In the genomic region with DNA sequence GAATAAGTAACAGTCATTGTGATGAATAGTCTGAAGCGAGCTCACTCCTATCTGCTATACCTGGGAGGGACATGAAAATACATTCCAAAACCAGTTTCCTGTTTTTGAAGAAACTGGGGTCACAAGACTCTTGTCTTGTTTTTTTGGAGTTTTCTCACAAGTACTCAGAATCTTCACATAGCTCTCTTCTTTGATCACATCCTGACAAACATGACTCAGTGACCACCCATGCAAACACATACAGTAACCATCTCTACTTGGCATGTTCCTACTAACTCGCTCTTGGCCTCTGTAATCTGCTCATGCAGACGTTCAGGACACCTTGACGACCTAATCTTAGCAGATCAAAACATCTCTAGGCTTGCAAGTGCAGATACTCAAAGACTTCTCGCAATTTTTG, we compare ENCODE assay signal across 20 mouse cellular contexts. TPM values are rescaled to one million over a fixed set of nuclear protein-coding genes. Genes with fewer than 3 reads are reported as not detected.
DNase-seq lines count a peak whose midpoint lies in the region; ATAC-seq and TF ChIP-seq lines count a peak whose summit lies in the region.
"Had no signal": no experiment of that assay in that cellular context is flagged by ENCODE, and none has a peak within 500 bp of the region (broad histone marks: within the 10 kb centered on the region; RNA-seq: fewer than 3 reads in every experiment).

No protein-coding gene starts in this region.

- no peak overlapping the region for H3K4me2 ChIP-seq in stomach, postnatal 0 days (replicated peaks; ENCODE audit: low read depth)
- H3K4me2 ChIP-seq: heart, embryonic 11.5 days; hindbrain, embryonic 15.5 days; liver, embryonic 15.5 days; midbrain, embryonic 12.5 days had no signal

- no peak overlapping the region for H3K9ac ChIP-seq in stomach, postnatal 0 days (ENCODE audit: low read length)
- H3K9ac ChIP-seq: hindbrain, embryonic 15.5 days; liver, embryonic 15.5 days; midbrain, embryonic 12.5 days had no signal

- no peak for TF ChIP-seq POLR2A in spleen, adult 2 months (IDR thresholded peaks at IDR 0.05; ENCODE audit: low read depth, low read length)

- peak overlapping the region; percentile 49; the same call in 1 of the 2 replicates for H3K27ac ChIP-seq in spleen, adult 2 months (ENCODE audit: insufficient read depth, low read length)
- no peak overlapping the region for H3K27ac ChIP-seq in stomach, postnatal 0 days (replicated peaks)
- H3K27ac ChIP-seq: embryonic facial prominence, embryonic 10.5 days; hindbrain, embryonic 15.5 days; layer of hippocampus, adult 2 months; liver, embryonic 15.5 days; midbrain, embryonic 12.5 days had no signal

- peak in 1 of 2 experiments; percentile 54 for DNase-seq in spleen, adult 2 months (ENCODE audit: low read depth in 1 of 2, low spot score in 2 of 2)
- no peak for DNase-seq in spleen, postnatal 4 days (ENCODE audit: low spot score in 2 of 2)
- peak; percentile 60 for DNase-seq in CD8-positive naive resting alpha-beta T cell, adult 2 months (ENCODE audit: low read depth in 2 of 2, low spot score in 2 of 2)
- DNase-seq in fibroblast of lung, adult 2 months (ENCODE audit: low read depth), result peak; percentile 63
- peak; percentile 42 for DNase-seq in splenic B cell, adult 2 months (ENCODE audit: low read depth, low spot score)
- no peak for DNase-seq in adrenal gland, postnatal 10 days
- DNase-seq in stomach, postnatal 0 days (ENCODE audit: low spot score), result no peak
- DNase-seq: adrenal gland, adult 8-10 months; cerebellum, postnatal 10 days; gastrocnemius, postnatal 25 days; lung, postnatal 10 days; right cerebral cortex, postnatal 25 days; thymus, adult 18-20 months had no signal

- H3K4me3 ChIP-seq in spleen, adult 2 months (ENCODE audit: extremely low read depth, insufficient read depth, insufficient read length), result no peak overlapping the region
- no peak overlapping the region for H3K4me3 ChIP-seq in stomach, postnatal 0 days (ENCODE audit: low read depth, low read length)
- H3K4me3 ChIP-seq: embryonic facial prominence, embryonic 10.5 days; hindbrain, embryonic 15.5 days; layer of hippocampus, adult 2 months; liver, embryonic 15.5 days; midbrain, embryonic 12.5 days had no signal

- TF ChIP-seq EP300 in stomach, postnatal 0 days (optimal IDR thresholded peaks at IDR 0.05), result no peak

- H3K36me3 ChIP-seq in spleen, adult 2 months (ENCODE audit: control insufficient read depth, insufficient read depth, low read length), result 0 out of 2 replicates have a peak, but pooled peaks cover 1% of the 10 kb centered on the region
- H3K36me3 ChIP-seq in splenic B cell, adult 2 months (ENCODE audit: control insufficient read depth, insufficient read depth, low read length, poor library complexity, severe bottlenecking), result 0 out of 2 replicates have a peak, but pooled peaks cover 2% of the 10 kb centered on the region
- no peaks in the 10 kb centered on the region for H3K36me3 ChIP-seq in stomach, postnatal 0 days (ENCODE audit: control insufficient read depth, insufficient read depth, low read length)
- H3K36me3 ChIP-seq: embryonic facial prominence, embryonic 10.5 days; hindbrain, embryonic 15.5 days; liver, embryonic 15.5 days; midbrain, embryonic 12.5 days had no signal

- no peaks in the 10 kb centered on the region for H3K9me3 ChIP-seq in stomach, postnatal 0 days (ENCODE audit: control insufficient read depth, low read length)
- H3K9me3 ChIP-seq: embryonic facial prominence, embryonic 10.5 days; hindbrain, embryonic 15.5 days; liver, embryonic 15.5 days; midbrain, embryonic 12.5 days had no signal

- WGBS in spleen, adult 2 months, result 26% methylated on average over 5 of the region's 5 CpGs
- 59% methylated on average over 5 of the region's 5 CpGs for WGBS in stomach, postnatal 0 days

- peaks cover 17% of the 10 kb centered on the region for H3K4me1 ChIP-seq in spleen, adult 2 months (ENCODE audit: control insufficient read depth, insufficient read depth, insufficient read length)
- no peaks in the 10 kb centered on the region for H3K4me1 ChIP-seq in stomach, postnatal 0 days (replicated peaks; ENCODE audit: control insufficient read depth, insufficient read depth)
- H3K4me1 ChIP-seq: embryonic facial prominence, embryonic 10.5 days; hindbrain, embryonic 15.5 days; liver, embryonic 15.5 days; midbrain, embryonic 12.5 days had no signal

- no peaks in the 10 kb centered on the region for H3K27me3 ChIP-seq in spleen, adult 2 months (ENCODE audit: control insufficient read depth, insufficient read depth, low read length)
- no peaks in the 10 kb centered on the region for H3K27me3 ChIP-seq in splenic B cell, adult 2 months (ENCODE audit: control insufficient read depth, insufficient read depth, low read length, poor library complexity, severe bottlenecking)
- H3K27me3 ChIP-seq in stomach, postnatal 0 days (ENCODE audit: control insufficient read depth, insufficient read depth, low read length), result no peaks in the 10 kb centered on the region
- H3K27me3 ChIP-seq: hindbrain, embryonic 15.5 days; liver, embryonic 15.5 days; midbrain, embryonic 12.5 days had no signal

- ATAC-seq in stomach, postnatal 0 days (ENCODE audit: low FRiP score, low TSS enrichment), result no peak

- TF ChIP-seq CTCF in spleen, adult 2 months (IDR thresholded peaks at IDR 0.05; ENCODE audit: extremely low read depth, insufficient read depth, insufficient read length, insufficient replicate concordance), result no peak
- no peak for TF ChIP-seq CTCF in stomach, postnatal 0 days (IDR thresholded peaks at IDR 0.05; ENCODE audit: low read depth)

RNA-seq across cellular contexts. Expression of a gene that starts 3.4 kb away (rescaled TPM):
- 2.9 and 3.2 TPM in 2 replicates for polyA plus RNA-seq in spleen, adult 2 months (2012; rRNA removed)
- total RNA-seq in adrenal gland, postnatal 10 days (2021), result 1 to 10 TPM; 1.1 to 1.5 TPM
- polyA plus RNA-seq in stomach, postnatal 0 days (2015; fragmentation: Nextera tagmentation; extraction: Ambion mirVana), result 0.13 and 0.17 TPM in 2 replicates
- total RNA-seq: layer of hippocampus, adult 2 months; left cerebral cortex, adult 18-20 months had no signal

RNA-seq across cellular contexts. Expression of a gene that starts 24.3 kb away (rescaled TPM):
- polyA plus RNA-seq in spleen, adult 2 months (2012; rRNA removed), result 5.2 and 5.6 TPM in 2 replicates
- 1 to 10 TPM; 5.2 to 7.0 TPM for total RNA-seq in adrenal gland, postnatal 10 days (2021)
- polyA plus RNA-seq in stomach, postnatal 0 days (2015; fragmentation: Nextera tagmentation; extraction: Ambion mirVana), result 3.9 and 4.7 TPM in 2 replicates

RNA-seq across cellular contexts. Expression of a gene that starts 25.3 kb away (rescaled TPM):
- 12.0 and 12.2 TPM in 2 replicates for polyA plus RNA-seq in spleen, adult 2 months (2012; rRNA removed)
- 10 to 100 TPM; 38.7 to 56.6 TPM for total RNA-seq in adrenal gland, postnatal 10 days (2021)
- 45.5 and 53.7 TPM in 2 replicates for polyA plus RNA-seq in stomach, postnatal 0 days (2015; fragmentation: Nextera tagmentation; extraction: Ambion mirVana)

Comparison
In these comparisons a context has a peak if more than half of its experiments do, and no peak if none do; other contexts are left out.
1. DNase-seq: peak in CD8-positive naive resting alpha-beta T cell, adult 2 months (2 of 2), fibroblast of lung, adult 2 months (single experiment) and splenic B cell, adult 2 months (single experiment); none in spleen, postnatal 4 days (0 of 2), adrenal gland, postnatal 10 days (single experiment) and stomach, postnatal 0 days (single experiment).